Mouse (Mus musculus): Measurements from ENCODE around the gene Napsa.

Napsa gene

DNA sequence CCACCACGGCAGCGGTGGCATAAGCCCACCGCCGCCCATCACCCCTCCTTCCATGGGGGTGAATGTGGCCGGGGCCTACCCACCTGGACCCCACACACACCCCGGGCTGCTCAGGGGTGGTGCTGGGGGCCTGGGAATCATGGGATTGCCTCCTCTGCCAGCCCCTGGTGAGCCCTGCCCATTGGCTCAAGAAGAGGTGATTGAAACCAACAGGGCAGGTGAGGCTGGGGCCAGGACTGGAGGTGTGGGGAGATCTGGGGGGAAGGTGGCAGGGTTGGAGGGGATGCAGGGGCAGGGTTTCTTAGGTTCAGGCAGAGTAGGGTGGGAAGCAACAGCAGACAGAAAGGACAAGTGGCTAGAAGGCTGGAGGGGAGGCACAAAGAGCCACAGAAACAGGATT lies 23.9 kb downstream of the Napsa start:
- no peak for DNase-seq (ENCODE audit: low read depth, low spot score)

DNA sequence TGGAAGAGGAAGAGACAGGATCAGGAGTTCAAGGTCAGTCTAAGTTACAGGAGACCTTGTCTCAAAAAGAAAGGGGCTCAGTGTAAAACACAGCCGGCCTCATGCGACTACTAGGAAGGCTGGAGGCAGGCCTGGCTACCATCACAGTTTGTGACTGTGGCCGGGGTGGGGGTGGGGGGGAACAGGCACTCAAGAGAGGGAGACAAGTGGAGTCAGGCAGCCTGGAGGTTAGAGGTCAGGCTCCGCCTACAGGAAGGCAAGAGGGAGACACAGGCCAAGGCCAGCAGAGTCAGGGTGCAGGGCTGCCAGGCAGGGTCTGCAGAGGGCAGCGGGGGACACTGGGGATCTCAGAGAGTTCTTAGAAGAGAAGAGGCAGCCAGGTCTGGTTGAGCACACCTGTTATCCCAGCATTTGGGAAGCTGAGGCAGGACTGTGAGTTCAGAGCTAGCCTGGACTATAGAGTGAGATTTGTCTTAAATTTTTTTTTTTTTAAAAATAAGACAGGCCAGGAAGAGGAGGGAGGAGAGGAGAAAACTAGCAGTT lies 24.9 kb downstream of the Napsa start:
- DNase-seq (ENCODE audit: low read depth, low spot score): no peak

DNA sequence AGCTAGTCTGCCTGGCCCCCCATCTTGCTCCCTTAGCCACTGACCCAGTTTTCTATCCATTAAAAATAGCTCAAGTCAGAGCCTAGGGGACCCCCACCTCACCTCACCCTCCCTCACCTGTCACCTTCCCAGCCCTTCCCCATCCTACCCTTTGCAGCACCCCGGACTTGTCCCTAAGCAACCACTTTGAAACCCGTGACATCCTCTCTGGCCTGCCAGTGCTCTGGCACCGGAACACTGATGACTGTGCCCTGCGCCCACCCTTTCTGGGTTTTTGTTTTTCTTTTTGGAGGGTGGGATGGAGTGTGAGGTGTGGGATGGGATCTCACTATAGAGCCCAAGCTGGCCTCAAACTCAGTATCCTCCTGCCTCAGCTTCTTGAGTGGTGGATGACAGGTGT lies 25.5 kb downstream of the Napsa start:
- DNase-seq (ENCODE audit: low read depth, low spot score): no peak

DNA sequence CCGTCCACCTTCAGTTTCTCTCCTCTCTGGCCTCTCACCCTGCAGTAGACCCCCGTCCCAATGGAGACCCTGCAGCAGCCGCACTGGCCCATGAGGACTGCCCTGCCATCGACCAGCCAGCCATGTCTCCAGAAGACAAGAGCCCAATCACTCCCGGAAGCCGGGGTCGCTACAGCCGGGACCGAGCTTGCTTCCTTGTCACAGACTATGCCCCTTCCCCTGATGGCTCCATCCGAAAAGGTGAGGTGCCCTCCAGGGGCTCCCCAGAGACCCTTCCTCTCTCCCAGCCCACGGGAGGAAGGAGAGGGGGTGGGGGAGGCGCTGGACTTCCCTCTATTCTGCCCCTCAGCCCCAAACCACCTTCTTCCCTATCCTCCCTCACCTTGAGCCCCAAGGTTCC lies 26.2 kb downstream of the Napsa start:
- no peak for DNase-seq (ENCODE audit: low read depth, low spot score)

DNA sequence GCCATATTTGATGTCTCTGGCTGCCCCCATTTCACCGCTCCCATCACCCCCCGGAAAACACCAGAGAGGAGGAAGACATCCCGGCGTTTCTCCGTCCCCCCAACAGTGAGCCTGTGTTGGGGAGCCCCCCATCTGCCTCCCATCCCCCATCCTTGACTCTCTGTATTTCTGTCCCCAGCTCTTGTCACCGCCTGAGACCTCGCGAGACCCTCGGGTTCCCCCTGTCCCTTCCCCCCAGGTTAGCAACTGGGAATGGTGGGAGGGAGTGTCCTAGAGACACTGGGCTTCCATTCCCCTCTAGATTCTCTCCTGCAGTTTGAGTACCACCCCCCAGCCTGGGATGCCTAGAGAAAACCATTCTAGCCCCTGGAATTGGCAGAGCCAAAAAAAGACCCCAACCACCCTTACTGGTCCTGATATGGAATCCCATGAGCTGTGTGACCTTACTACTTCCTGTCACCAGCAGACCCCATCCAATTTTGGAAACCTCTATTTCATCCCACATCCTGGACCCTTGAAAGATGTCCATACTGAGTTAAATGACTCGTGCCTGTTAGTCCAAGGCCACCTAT lies 28.6 kb downstream of the Napsa start:
- DNase-seq (ENCODE audit: low read depth, low spot score): no peak

- no peak for DNase-seq (ENCODE audit: low read depth, low spot score)
Observed at GRCm38 (mm10) chr7:44601646-44602045, 29.5 kb downstream of the Napsa start.

- DNase-seq (ENCODE audit: low read depth, low spot score): no peak
Observed at GRCm38 (mm10) chr7:44602443-44602842, 30.3 kb downstream of the Napsa start.

DNA sequence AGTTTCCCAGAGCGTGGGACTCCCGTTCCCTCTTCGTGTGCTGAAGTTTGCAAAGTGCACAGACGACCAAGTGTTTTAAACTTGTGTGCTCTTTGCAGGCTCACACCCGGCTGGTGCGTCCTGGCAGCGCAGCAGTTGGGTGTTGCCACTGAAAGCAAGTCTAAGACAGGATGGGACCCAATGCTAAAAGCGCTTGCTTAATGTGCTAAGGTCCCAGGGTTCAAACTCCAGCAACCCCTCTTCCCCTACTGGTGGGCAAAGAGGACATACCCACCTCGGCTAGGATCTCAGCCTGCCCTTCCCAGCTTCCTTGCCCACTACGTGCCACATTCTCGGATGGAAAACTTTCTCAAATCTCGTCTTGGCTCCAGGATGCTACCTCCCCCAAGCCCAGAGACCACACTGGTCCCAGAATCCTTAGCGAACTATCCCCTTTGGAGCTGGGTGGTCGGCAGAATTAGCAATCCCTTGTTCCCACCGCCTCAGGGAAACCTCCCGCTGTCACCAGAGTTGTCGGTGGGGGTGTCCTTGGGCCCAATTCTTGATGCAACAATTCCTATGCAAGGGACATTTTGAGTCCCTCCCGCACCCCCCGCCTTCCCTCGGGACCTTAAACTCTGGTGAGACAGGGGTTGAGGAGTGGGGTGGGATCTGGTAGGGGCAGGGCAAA lies 31.1 kb downstream of the Napsa start:
- no peak for DNase-seq (ENCODE audit: low read depth, low spot score)

DNA sequence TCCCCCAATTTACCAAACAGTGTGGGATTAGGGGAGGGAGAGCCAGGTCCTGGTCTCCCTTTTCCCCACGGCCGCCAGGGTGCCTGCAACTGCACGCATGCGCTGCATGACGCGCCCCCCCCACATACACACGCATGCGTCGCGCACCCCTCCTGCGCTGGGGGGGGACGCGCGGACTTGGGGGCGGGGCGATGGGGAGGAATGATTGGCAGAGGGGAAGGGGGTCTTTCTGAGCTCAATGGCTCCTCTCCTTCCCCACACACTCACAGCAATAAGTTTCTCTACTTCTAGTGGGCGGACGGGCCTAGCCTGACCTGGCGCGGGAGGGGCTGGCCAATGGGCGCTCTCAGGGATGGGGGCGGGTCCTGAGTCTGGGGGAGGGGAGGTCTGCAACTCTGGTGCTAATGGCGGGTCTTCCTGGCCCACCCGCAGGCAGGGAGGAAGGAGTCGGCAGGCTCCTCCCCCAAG lies 32.0 kb downstream of the Napsa start:
- DNase-seq (ENCODE audit: low read depth, low spot score): no peak

DNA sequence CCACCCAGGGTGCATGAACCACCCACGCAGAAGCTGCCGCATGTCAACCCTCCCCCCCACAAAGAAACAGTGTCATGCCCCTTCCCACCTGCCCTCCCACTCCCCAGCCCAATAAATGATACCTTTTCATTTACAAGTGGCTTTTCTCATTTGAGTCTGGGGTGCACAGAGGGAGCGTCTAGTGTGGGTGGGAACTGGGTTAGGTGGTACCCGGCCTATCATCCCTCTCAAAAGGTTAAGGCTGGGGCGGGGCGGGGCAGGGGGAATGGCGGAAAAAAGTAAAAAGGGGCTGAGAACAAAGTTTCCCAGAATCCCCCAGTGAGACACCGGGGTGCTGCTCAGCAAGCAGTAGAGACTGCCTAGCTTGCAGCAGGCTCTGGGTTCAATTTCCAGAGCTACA lies 32.4 kb downstream of the Napsa start:
- no peak for DNase-seq (ENCODE audit: low read depth, low spot score)

DNA sequence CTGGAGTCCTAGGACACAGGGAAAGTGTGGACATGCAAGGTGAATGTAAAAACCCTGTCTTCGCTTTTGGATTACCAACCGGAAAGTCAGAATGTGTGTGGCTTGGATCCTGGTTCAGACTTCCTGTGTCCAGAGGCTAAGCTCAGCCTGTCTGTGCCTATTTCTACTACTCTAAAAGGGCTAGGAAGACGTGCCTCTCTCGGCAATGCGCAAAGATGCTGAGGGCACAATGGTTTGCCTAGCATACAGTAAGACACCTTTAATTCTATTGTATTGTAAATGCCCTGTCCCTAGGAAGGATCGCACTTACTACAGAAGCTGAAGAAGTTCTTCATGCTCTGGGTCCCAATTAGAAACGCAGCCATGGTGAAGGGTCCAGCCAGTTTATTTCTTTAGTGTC lies 33.3 kb downstream of the Napsa start:
- no peak for DNase-seq (ENCODE audit: low read depth, low spot score)

DNA sequence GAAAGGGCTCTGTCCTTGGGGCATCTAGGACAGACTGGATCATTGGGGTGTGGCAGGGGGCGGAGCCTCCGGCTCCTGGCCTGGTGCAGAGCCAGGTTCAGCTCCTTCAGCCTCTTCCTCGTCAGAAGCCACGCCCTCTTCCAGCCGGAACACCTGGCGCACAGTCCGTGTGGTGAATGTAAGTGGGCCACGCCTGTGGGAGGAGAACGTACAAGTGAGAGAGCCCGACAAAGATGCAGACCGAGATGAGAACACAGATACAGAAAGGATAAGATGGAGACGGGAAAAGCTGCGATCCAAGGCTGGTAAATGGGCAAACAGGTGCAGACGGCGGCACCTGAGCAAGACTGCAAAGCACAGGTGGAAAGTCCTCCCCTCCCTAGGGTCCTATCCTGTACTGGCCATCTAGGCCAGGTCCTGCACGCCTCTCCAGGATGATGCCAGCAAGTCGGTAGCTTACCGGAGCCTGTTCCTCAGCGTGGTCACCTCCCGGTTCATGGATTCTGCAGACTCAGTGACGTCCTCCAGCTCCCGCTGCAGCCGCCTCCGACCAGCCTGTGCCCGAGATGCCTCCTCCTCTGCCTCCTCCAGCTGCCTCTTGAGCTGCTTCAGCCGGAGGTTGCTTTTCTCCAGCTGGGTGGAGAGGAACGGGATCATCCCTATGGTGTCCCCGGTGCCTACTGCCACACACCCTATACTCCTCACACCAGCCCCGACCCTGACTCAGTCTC lies 34.2 kb downstream of the Napsa start:
- no peak for DNase-seq (ENCODE audit: low read depth, low spot score)

- no peak for DNase-seq (ENCODE audit: low read depth, low spot score)
Observed at GRCm38 (mm10) chr7:44612192-44612591, 40.0 kb downstream of the Napsa start.

- DNase-seq (ENCODE audit: low read depth, low spot score): no peak
Observed at GRCm38 (mm10) chr7:44614041-44614688, 42.0 kb downstream of the Napsa start.

- no peak for DNase-seq (ENCODE audit: low read depth, low spot score)
Observed at GRCm38 (mm10) chr7:44615309-44615708, 43.1 kb downstream of the Napsa start.

- no peak for DNase-seq (ENCODE audit: low read depth, low spot score)
Observed at GRCm38 (mm10) chr7:44615987-44616386, 43.8 kb downstream of the Napsa start.

- DNase-seq (ENCODE audit: low read depth, low spot score): no peak
Observed at GRCm38 (mm10) chr7:44617059-44617458, 44.9 kb downstream of the Napsa start.

DNA sequence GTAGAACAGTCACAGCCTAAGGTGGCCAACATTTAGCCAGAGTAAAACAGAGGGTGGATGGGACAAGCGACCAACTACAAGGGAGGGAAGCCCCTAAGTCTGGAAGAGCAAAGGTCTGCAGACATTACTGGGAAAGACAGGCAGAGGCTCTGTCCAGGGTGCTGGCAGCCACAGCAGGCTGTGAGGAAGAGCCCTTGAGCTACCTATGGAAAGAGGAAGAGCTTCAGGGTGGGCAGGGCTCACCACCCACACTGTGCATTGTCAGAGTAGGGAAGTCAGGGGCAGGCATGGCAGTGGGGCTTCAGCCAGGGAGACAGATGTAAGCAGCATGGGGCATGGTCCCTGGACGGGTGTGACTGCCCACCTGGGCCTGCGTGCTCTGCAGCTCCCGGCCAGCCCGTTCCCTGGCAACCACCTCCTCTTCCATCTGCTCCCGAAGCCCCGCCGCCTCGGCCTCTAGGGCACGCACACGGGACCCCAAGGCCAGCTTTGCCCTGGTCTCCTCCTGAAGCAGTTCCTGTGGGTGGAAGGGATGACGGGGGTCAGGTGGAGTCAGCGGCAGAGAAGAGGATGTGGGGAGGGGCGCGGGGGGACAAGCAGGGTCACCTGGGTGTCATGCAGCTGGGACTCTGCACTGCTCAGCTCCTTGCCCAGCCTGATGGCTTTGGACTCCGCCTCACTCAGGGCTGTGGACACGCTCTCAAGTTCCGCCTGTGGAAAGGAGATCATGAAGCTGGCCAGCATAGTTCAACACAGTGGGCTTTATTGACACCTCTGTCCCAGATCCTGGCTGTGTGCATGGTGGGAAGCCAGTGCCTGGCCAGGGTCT lies 51.7 kb downstream of the Napsa start:
- DNase-seq (ENCODE audit: low read depth, low spot score): no peak

GRCm38 (mm10) chr7:44624543-44624826 lies 52.3 kb downstream of the Napsa start:
- DNase-seq (ENCODE audit: low read depth, low spot score): no peak

DNA sequence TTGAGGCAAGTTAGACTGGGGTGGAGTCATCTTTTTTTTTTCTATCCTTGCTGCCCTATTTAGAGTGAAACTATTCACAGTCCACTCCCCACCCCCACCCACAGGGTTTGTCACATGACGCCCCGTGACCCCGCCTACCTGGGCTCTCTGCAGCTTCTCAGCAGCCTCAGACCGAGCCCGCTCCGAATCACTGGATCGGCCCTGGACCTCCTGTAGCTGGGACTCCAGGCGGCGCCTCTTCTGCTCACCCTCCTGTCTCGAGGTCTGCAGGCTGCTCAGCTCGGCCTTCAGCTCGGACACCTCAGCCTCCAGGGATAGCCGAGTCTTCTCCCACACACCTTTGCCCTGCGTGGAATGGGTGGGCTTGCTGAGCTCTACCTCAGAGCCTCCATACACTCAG lies 52.6 kb downstream of the Napsa start:
- no peak for DNase-seq (ENCODE audit: low read depth, low spot score)

- DNase-seq (ENCODE audit: low read depth, low spot score): no peak
Observed at GRCm38 (mm10) chr7:44625241-44626067, 53.3 kb downstream of the Napsa start.
